Mouse (Mus musculus) T-helper 17 cell (primary cell): ENCODE measurements at regions not wholly inside any gene's neighbourhood (a gene's known extent, or its start where the extent isn't known, plus 50 kb on each side); places are given as distances from the start of the nearest gene placed in this dataset.

Source experiments
- in situ Hi-C, 2 experiments: fragments of 300-600 bp; cut with MboI, MseI; formaldehyde crosslinking; loops; 1 replicate in 1 of 2; 2 replicates in 1 of 2; pipeline ENCODE4 v1.15.1; 2025; ENCODE audit warnings: high pct_unique_total_duplicates in 2 of 2

GRCm38 (mm10) chr1:186448841-186449650 is 256.7 kb downstream of the Tgfb2 start:
- in situ Hi-C loops, result no loop called here

DNA sequence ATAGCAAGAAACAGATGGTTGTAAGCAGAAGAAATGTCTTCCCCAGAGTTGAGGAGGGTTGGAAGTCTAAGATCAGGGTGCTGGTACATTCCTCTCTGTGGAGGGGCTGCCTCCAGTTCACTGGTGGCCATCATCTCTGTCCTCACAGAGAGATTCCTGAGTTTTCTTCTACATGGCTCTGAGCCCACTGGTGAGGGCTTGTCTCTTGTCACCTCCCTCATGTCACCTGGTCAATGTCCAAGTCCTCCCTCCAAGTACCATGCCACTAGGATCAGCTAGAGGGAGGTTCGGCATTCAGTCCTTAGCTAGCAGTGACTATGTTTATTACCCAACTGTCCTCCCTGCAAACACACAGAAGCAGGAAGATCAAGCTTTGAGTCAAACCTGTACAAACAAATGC is 258.3 kb downstream of the Tgfb2 start:
- in situ Hi-C loops, result no loop called here

GRCm38 (mm10) chr1:186444701-186445131 is 261.1 kb downstream of the Tgfb2 start:
- in situ Hi-C loops, result no loop called here

DNA sequence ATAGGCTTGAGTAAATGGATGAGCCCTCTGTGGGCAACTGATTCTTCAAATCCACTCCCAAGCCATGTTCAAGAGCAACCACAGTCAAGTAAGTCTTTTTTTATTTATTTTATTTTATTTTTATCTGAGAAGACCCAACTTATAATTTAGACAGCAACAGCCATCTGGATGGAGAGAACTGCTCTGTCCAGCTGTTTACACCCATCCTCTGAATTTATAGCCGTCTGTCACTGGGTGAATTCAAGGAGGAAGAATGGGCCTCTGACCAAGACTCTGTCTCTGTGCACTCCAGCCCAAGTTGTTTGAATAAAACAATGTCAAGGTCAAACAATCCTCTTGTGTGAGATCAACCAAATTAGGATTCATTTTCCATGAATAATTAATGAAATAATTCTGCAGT is 263.6 kb downstream of the Tgfb2 start:
- in situ Hi-C loops, result no loop called here

GRCm38 (mm10) chr1:186435336-186435972 is 270.3 kb downstream of the Tgfb2 start:
- in situ Hi-C loops, result no loop called here

GRCm38 (mm10) chr1:186434782-186435181 is 271.0 kb downstream of the Tgfb2 start:
- in situ Hi-C loops, result no loop called here

DNA sequence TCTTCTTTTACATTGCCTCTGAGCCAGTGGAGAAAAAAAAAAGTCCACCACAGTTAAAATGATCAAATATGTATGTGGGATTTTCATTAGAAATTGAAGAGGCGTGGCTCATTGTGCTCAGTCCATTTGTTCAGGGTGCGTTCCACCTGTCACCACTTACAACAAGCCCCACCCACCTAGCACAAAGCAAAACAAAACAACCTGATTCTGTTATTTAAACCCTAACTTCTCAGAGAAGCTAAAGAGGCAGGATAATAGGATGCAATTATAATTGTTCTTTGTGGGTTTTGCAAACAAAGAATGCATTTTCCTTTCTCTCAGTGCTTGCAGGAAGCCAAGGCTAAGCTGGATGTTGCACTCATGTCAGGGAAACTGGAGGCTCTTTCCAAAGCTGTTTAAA is 271.8 kb downstream of the Tgfb2 start:
- in situ Hi-C loops, result no loop called here

- in situ Hi-C loops, result no loop called here
Observed at GRCm38 (mm10) chr1:186433169-186433665, 272.6 kb downstream of the Tgfb2 start.

DNA sequence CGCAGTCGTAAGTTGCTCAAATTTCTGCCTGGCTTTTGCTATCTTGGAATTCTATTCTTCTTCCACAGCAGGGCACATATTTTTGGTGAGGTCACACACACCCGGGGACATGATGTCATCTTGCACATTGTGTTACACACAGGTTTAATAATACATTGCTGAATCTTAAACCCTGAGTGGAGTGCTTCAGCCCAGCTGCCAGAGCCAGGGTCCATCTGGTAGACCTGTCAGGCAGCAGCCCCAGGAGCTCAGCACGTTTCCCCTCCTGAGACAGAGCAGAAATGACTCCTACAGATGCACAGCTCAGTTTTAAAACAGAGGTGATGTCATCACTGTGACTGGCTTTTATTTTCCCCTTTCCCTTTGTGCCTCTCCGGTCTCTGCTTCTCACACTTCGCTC is 280.4 kb downstream of the Tgfb2 start:
- in situ Hi-C loops, result no loop called here

- in situ Hi-C loops, result no loop called here
Observed at GRCm38 (mm10) chr1:186424084-186424483, 281.7 kb downstream of the Tgfb2 start.

GRCm38 (mm10) chr1:186417101-186417500 is 288.7 kb downstream of the Tgfb2 start:
- in situ Hi-C loops, result no loop called here

DNA sequence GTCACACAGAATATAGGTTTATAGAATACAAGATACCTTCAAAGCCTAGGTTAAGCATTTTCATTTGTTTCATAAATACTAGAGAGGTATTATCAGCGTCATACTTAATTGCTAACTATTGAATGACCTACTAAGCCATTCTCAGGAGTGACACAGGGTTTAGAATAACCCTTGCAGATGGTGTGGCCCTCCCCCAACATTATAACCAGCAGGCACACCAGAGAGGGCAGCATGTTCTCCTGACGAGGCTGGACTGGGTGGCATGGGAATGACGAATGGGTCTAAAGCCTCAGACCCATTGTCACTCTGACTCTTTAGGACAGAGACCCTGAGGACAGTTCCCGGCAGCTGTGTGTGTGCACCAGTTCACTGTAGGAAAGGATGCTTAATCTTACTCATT is 290.5 kb downstream of the Tgfb2 start:
- in situ Hi-C loops, result no loop called here

DNA sequence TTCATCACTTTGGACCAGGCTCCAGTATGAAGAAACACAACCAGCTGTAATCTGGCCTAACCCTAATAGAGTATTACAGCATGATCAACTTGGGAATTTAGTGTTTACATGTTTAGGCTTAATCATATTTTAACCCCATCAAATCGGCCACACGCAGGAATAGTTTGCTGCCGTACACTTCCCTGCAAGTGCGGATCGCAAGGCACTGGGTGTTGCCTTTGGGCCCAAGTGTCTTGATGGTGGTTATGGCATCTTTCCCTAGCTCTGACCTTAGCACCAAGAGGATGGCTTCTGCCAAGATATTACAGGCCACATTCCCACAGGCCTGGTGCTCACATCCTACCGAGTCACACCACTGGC is 291.9 kb downstream of the Tgfb2 start:
- in situ Hi-C loops, result no loop called here

DNA sequence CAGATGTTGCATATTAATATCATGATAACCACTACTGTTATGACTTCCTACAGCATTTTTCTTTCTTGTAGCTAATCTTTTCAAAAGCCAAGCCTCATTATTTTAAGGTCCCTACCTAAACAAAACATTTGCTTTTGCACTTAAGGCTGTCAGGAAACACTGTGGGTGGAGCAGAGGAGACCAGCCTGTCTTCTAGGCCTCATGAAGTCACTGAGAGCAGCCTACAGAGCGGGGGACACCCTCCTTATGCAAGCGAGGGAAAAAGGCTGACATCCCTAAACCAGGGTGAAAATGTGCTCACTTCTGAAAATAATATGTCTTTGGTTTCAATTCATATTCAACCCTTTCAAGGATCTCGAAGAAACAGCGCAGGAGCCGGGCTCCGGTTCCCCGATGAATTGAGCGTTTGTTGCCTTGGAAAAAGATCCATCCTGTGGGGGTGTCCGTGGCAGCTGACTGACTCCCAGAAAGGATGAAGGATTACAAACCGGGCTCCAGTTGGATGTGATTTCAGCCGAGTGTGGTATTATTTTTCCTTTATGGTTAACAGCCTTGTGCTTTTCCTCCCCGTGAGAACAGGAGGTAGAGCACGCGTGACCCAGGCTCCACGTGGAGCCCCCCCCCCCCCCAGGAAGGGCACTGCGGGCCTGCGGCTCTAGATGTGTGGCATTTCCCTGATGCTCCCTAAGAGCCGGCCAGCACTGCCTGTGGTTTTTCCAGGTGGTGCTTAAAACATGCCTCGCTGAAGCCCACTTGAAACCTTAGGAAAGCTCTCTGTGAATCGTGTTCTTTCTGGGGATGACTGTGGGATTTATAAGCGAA is 292.5 kb downstream of the Tgfb2 start:
- in situ Hi-C loops, result no loop called here

GRCm38 (mm10) chr1:186412296-186412695 is 293.5 kb downstream of the Tgfb2 start:
- in situ Hi-C loops, result no loop called here

DNA sequence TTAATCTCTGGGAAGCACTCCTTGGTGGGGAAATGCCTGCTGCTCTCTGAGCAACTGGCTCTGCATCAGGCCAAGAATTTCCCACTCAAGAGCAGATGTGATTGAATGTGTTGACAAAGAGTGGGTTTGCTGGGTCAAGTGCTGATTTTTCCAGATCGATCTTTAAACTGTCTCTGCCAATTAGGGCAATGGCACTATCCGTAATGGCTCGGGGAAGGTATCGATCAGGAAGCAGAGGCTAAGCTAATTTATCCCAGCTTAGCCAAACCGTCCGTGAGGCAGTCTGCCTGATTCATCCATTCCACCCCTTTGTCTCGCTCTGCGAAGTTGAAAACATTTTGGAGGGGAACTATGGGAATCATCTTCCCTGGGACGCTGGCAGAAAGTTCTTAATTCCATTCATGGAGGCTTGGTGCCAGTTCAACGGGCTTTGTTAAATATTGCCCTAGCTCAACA is 291.9 kb upstream of the Lyplal1 start:
- in situ Hi-C loops, result no loop called here

- in situ Hi-C loops, result no loop called here
Observed at GRCm38 (mm10) chr1:186407656-186408055, 290.5 kb upstream of the Lyplal1 start.

DNA sequence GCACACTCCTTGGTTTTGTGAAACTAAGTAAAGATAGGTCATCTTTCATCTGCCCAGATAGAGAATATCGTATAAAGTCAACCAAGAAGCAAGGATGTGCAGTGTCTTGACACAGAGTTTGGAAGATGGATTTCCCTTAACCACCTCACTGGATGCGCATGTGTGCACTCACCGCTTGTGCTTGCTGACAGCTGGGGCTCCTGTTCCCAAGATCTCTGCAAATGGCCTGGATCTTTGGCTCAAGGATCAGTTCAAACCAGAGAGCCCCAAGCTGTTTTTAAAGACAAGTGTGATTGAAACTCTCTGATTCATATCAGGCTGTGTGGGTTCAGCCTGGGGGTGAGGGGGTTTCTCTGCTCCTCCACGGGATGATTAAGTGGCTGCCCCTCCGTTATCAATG is 288.6 kb upstream of the Lyplal1 start:
- in situ Hi-C loops, result no loop called here

DNA sequence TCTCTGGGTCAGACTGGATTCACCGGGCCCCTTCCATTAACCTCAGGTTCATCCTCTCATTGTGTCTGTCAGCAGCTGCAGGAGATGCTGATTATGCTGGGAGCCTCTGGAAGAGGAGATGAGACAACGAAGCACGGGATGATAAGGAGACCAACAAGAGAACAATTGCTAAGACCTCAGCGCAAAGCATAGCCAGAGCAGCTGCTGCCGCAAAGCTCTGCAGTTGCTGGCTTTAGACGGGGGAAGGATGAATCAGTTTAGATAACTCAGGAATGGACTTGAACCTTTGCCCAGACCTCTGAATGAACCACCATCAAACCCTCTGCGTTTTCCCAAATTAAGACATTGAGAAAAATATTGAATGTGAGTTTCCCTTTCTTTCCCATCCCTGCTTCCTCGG is 282.7 kb upstream of the Lyplal1 start:
- in situ Hi-C loops, result no loop called here

- in situ Hi-C loops, result no loop called here
Observed at GRCm38 (mm10) chr1:186393005-186393404, 275.9 kb upstream of the Lyplal1 start.

DNA sequence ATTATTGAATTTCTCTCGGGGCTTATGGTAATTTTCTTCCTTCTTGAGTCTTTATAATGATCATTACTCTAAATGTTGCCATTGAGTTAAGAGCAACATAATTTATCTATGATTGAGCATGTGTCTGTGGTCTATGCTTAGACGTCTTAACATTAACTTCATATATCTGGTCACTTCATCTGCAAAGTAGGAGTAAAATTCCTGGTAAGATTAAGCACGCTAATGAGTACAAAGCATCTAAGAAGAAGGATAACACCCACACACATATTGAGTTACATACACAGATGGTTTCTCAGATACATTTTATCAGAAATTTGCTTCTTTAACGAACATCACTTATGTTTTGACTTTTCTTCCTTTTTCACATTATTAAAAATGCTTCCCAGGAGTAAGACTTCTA is 267.3 kb upstream of the Lyplal1 start:
- in situ Hi-C loops, result loop anchor here in 1 of 2 experiments (10.0 kb wide), 1 partner anchor 1110 kb away; no protein-coding TSS in a partner anchor

GRCm38 (mm10) chr1:186383453-186383852 is 266.3 kb upstream of the Lyplal1 start:
- in situ Hi-C loops, result loop anchor here in 1 of 2 experiments (10.0 kb wide), 1 partner anchor 1111 kb away; no protein-coding TSS in a partner anchor
